Mouse (Mus musculus) lung, adult 2 months (tissue): ENCODE measurements at regions not wholly inside any gene's neighbourhood (a gene's known extent, or its start where the extent isn't known, plus 50 kb on each side); places are given as distances from the start of the nearest gene placed in this dataset.

Experiments used
- CTCF ChIP-seq: fragments of 200-500 bp; IDR thresholded peaks from 2 replicates; pipeline ENCODE4 v1.5.1; 2011; ENCODE audit warnings: mild to moderate bottlenecking, low read length, control low read depth; ENCODE audit not compliant: insufficient read depth
- POLR2A ChIP-seq: fragments of 200-500 bp; IDR thresholded peaks from 2 replicates; pipeline ENCODE4 v1.6.1; 2011; ENCODE audit warnings: low read depth, mild to moderate bottlenecking, control low read depth, low read length, borderline replicate concordance; ENCODE audit errors: extremely low read depth

DNA sequence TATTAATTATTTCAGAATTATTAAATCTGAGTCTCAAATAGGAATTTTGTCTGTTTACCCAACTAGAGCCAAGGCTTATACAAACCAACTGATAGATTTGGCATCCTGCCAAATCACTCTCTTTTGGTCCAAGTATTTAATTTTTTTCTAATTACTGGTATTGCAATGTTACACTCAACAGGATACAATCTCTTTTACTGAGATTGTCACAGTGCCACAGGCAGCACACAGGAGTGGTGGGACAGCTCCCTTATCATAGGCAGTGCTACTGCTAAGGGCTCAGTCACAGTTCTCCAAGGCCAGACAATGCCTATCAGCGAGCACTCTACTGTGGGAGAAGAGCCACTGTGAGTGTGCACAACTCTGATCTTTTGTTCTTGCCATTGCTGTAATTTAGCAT is 396.9 kb downstream of the Med10 start:
- TF ChIP-seq CTCF (no peak), POLR2A (no peak)
